Mouse (Mus musculus): ENCODE measurements around the gene Wapl.
A peak's percentile ranks its signal among the peaks of the same experiment; 100 is the strongest.

DNA sequence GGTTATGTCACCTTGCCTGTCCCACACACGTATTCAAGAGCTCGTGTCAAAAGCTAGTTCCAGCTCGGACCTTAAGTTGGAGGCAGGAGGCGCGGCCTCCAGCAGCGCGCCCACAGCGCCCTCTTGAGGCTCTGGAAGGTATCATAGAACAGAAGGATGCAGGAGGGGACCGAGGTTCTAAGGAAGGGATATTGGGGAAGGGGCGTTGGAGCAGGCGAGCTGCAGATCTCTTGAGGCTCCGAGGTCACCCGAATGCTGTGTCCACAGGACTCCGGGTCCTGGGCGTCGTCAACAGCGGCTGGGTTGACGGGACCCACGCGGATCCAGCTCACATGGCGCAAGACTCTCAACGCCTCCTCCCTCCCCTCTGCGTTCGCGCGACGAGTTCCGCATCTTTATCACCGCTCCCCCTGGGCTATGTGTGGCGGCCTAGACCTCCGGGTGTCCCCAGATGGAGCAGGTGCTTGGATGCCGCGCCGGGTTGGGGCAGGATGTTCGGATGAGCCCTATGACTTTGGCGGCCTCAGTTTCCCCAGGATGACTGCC is 95.4 kb downstream of the Wapl start:
- no peak for TF ChIP-seq POLR2A (IDR thresholded peaks at IDR 0.05; ENCODE audit: insufficient read depth, low read depth, low read length)
- peak; percentile 93 for TF ChIP-seq CTCF (IDR thresholded peaks at IDR 0.05)

Data from heart, adult 2 months (tissue).